Mouse (Mus musculus) liver, adult 2 months (tissue): ENCODE data around the gene Specc1. TPM values are rescaled to one million over a fixed set of nuclear protein-coding genes. Genes with fewer than 3 reads are reported as not detected.

ENCODE experiments used
- DNase-seq: peaks from one replicate; pipeline ENCODE4 v3.0.0-alpha.2; 2011; ENCODE audit warnings: low read depth, low spot score; ENCODE audit errors: extremely low read depth
- H3K27ac ChIP-seq: fragments of 200-500 bp; replicated peaks from 2 replicates; pipeline ENCODE4 v1.5.1; 2012; ENCODE audit warnings: low read depth, mild to moderate bottlenecking, control low read depth, inconsistent platforms, low read length; ENCODE audit not compliant: insufficient read depth
- H3K27me3 ChIP-seq: fragments of 200-500 bp; 2 replicates; pipeline ENCODE4 v1.6.1; 2012; ENCODE audit warnings: mild to moderate bottlenecking, moderate library complexity, low read length, inconsistent platforms; ENCODE audit not compliant: control insufficient read depth, insufficient read depth
- H3K36me3 ChIP-seq: fragments of 200-500 bp; 2 replicates; pipeline ENCODE4 v1.6.1; 2012; ENCODE audit warnings: low read length, inconsistent platforms; ENCODE audit not compliant: control insufficient read depth, insufficient read depth
- H3K4me1 ChIP-seq: fragments of 200-500 bp; 2 replicates; pipeline ENCODE4 v1.6.1; 2011; ENCODE audit warnings: low read length; ENCODE audit not compliant: control insufficient read depth, insufficient read depth
- H3K4me3 ChIP-seq: fragments of 200-500 bp; 2 replicates; pipeline ENCODE4 v1.5.1; 2011; ENCODE audit warnings: low read depth, mild to moderate bottlenecking, control low read depth, low read length, moderate library complexity; ENCODE audit not compliant: insufficient read depth
- H3K79me2 ChIP-seq: fragments of 200-500 bp; 2 replicates; pipeline ENCODE4 v1.6.1; 2012; ENCODE audit warnings: inconsistent platforms, mild to moderate bottlenecking, low read length, moderate library complexity; ENCODE audit not compliant: control insufficient read depth, insufficient read depth
- H3K9ac ChIP-seq: fragments of 200-500 bp; 2 replicates; pipeline ENCODE4 v1.6.1; 2012; ENCODE audit warnings: low read depth, mild to moderate bottlenecking, control low read depth, inconsistent platforms, low read length
- CTCF ChIP-seq: fragments of 200-500 bp; IDR thresholded peaks from 2 replicates; pipeline ENCODE4 v1.5.1; 2011; ENCODE audit warnings: low read depth, low read length, control low read depth
- POLR2A ChIP-seq: fragments of 200-500 bp; IDR thresholded peaks from 2 replicates; pipeline ENCODE4 v1.6.1; 2011; ENCODE audit warnings: low read length, control low read depth; ENCODE audit not compliant: insufficient read depth; ENCODE audit errors: extremely low read depth
- WGBS: fragments of 180-500 bp; shearing (Covaris S2); methylation state at CpG from one replicate; pipeline ENCODE4 v1.1.7; 2018; 5-methylcytosine and 5-hydroxymethylcytosine counted together
- polyA plus RNA-seq: library from polyadenylated mRNA; depleted of rRNA; stranded (reverse); fragments of >200 nt; gene quantifications from 2 replicates; pipeline ENCODE4 v1.2.3, GENCODE M21; 2012
- total RNA-seq: library from RNA; depleted of rRNA; stranded (reverse); fragments of >200 nt; gene quantifications from 2 replicates; pipeline ENCODE4 v1.2.3, GENCODE M21; 2014

The Specc1 gene
- total and polyA plus RNA-seq, 2 experiments: 0.49 to 1.1 TPM

DNA sequence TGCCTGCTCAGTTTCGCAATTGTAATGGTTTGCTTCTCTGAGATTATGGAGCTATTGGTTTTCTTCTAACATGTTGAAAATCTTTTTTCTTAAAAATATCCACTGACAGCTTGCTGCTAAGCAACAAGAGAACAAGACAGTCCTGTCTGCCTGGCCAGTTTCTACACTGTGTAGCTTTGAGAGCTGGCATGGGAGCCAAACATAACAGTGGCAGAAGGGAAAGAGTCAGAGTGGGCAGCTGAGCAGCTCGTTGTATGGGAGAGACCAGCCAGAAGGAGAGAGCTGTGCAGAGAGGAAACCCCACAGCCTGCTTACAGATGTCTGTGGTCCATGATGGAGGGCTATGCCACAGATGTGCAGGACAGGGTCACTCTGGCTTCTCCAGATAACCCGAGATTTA lies 235.5 kb downstream of the Specc1 start:
- Histone ChIP-seq H3K27ac (no peak overlapping the region), H3K27me3 (no peaks in the 10 kb centered on the region), H3K4me3 (no peak overlapping the region), H3K79me2 (no peaks in the 10 kb centered on the region), H3K9ac (no peak overlapping the region), H3K4me1 (no peaks in the 10 kb centered on the region), H3K36me3 (no peaks in the 10 kb centered on the region)
- no peak for TF ChIP-seq POLR2A
- TF ChIP-seq CTCF: no peak
- WGBS: 76% methylated on average over 3 of the region's 3 CpGs
- no peak for DNase-seq

DNA sequence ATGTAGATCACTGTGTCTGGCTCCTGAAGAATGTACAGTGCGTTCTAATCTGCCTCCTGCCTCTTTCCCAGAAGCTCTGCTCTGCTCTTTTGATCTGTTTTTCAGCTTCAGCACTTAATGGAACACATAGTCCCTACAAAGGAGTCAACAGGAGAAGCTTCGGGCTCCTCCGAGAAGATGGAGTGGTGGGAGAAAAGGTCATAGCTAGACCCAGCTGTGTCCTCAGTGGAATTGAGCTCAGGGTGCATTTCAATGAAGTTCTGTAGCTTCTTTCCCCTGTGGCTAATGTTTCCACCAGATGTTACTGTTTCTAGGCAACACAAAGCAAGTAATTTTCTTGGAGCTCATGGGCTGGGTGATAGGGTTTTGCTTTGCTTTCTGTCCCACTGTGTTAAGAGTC lies 236.6 kb downstream of the Specc1 start:
- Histone ChIP-seq H3K9ac (no peak overlapping the region), H3K79me2 (no peaks in the 10 kb centered on the region), H3K36me3 (no peaks in the 10 kb centered on the region), H3K27ac (no peak overlapping the region), H3K27me3 (no peaks in the 10 kb centered on the region), H3K4me1 (no peaks in the 10 kb centered on the region), H3K4me3 (no peak overlapping the region)
- TF ChIP-seq POLR2A (no peak), CTCF (no peak)
- no peak for DNase-seq
- 93% methylated on average over 3 of the region's 3 CpGs for WGBS

DNA sequence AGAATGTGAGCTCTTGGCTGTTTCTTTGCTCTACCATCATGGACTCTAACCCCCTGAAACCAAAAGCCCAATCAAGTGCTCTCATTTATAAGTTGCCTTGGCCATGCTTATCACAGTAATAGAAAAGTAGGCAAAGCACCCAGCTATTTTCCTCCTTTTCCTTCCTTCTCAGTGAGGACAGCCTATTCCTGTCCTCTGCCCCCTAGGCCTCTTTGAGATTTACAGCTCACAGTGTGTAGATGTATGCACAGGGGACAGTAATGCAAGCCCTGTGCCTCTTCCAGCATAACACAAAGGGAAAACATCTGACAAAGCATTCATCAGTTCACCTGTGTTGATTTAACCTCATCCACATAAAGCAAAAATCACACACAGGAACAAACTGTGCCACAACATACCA lies 237.7 kb downstream of the Specc1 start:
- DNase-seq: no peak
- no peak overlapping the region for H3K9ac ChIP-seq
- H3K27ac ChIP-seq: no peak overlapping the region
- H3K36me3 ChIP-seq: no peaks in the 10 kb centered on the region
- TF ChIP-seq CTCF (no peak), POLR2A (no peak)
- H3K79me2 ChIP-seq: no peaks in the 10 kb centered on the region
- no peaks in the 10 kb centered on the region for H3K27me3 ChIP-seq
- no peak overlapping the region for H3K4me3 ChIP-seq
- no peaks in the 10 kb centered on the region for H3K4me1 ChIP-seq

DNA sequence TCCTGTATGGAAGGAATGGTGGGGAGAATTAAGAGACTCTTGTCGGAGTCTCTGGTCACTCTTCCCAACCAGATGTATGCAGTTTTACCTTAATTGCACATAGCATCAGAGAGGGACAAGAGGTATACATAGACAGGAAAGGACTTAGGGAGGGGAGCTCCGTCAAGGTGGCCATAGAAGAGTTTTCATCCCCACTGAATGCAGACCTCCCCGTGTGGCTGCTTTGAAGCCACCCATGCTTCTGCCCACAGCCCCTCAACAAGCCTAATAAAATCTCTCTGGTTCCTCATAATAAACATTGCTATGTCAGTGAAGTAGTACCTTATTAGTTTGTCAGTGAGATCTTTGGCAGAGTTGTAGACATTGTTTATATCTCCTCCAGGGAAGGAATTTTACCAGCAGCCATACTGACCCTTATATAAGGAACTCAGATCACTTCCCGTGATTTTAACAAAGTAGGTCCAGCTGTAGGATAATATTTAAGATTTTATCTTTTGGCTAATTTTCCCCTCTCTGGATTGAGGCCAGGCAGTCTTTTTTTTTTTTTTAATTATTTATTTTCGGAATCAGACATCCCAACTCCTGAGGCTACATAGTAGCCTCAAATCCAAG lies 244.4 kb downstream of the Specc1 start:
- H3K4me1 ChIP-seq: no peaks in the 10 kb centered on the region
- no peak for TF ChIP-seq CTCF
- no peak for TF ChIP-seq POLR2A
- WGBS: 88% methylated on average over 5 of the region's 5 CpGs
- no peak overlapping the region for H3K9ac ChIP-seq
- H3K4me3 ChIP-seq: no peak overlapping the region
- no peak for DNase-seq
- H3K27ac ChIP-seq: no peak overlapping the region
- no peaks in the 10 kb centered on the region for H3K27me3 ChIP-seq
- H3K79me2 ChIP-seq: no peaks in the 10 kb centered on the region
- no peaks in the 10 kb centered on the region for H3K36me3 ChIP-seq

DNA sequence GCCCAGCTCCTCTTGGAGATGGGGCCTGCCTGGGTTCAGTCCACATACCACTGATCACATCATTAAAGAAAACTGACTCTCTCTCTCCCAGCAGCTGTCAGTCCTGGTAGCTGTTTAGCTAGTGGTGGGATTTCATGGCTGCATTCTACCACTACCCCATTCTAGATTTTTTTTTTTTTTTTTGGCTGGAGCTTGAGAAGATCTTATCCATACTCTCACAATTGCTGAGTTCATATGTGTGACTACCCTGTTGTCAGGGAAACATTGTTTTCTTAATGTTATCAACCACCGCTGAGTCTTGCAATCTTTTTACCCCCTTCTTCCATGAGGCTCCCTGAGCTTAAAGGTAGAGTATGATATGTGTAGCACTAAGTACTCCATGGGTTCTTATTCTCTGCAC lies 246.1 kb downstream of the Specc1 start:
- Histone ChIP-seq H3K4me3 (no peak overlapping the region), H3K4me1 (no peaks in the 10 kb centered on the region), H3K9ac (no peak overlapping the region), H3K27ac (no peak overlapping the region), H3K79me2 (no peaks in the 10 kb centered on the region), H3K36me3 (no peaks in the 10 kb centered on the region), H3K27me3 (no peaks in the 10 kb centered on the region)
- DNase-seq: no peak
- 97% methylated on average over 1 of the region's 1 CpGs for WGBS
- TF ChIP-seq POLR2A (no peak), CTCF (no peak)

DNA sequence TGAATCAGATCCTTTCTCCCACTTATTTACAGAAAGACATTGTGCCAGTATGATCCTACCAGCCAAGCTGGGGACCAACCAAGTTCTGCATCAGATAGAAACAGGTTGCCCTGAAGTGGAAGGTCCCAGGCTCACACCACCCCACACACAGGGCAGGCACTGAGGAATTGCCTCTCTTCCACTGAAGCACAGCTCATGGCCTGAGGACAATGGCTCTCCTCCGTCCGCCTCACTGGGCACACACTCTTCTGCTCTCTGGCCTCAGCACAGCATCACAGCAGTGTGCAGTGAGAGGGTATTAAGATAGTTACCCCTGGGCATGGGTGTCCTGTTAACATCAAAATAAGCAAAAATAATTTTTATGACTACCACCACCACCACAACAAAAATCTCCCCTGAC lies 252.5 kb downstream of the Specc1 start:
- Histone ChIP-seq H3K9ac (no peak overlapping the region), H3K27ac (no peak overlapping the region), H3K27me3 (no peaks in the 10 kb centered on the region), H3K4me1 (peaks cover 2% of the 10 kb centered on the region; the same call in 1 of the 2 replicates), H3K36me3 (no peaks in the 10 kb centered on the region), H3K4me3 (no peak overlapping the region), H3K79me2 (no peaks in the 10 kb centered on the region)
- WGBS: 100% methylated on average over 2 of the region's 2 CpGs
- DNase-seq: no peak
- TF ChIP-seq CTCF (no peak), POLR2A (no peak)
